Mouse (Mus musculus) embryonic fibroblast, embryonic 13.5 days (primary cell): ENCODE results near the gene Gm12169.

Experiments used
- CTCF ChIP-seq: IDR thresholded peaks from 2 replicates; pipeline ENCODE4 v1.5.1; 2011; ENCODE audit warnings: mild to moderate bottlenecking, control low read depth, low read length, moderate library complexity, borderline replicate concordance; ENCODE audit not compliant: insufficient read depth
- POLR2A ChIP-seq: IDR thresholded peaks from 2 replicates; pipeline ENCODE4 v1.6.1; 2011; ENCODE audit warnings: low read depth, mild to moderate bottlenecking, control low read depth, low read length, moderate library complexity

GRCm38 (mm10) chr11:46549721-46550120, 25.7 kb downstream of the Gm12169 start:
- TF ChIP-seq CTCF (no peak), POLR2A (no peak)
